Mouse (Mus musculus): ENCODE data around the gene Inhbe. TPM values are rescaled to one million over a fixed set of nuclear protein-coding genes. Genes with fewer than 3 reads are reported as not detected.

The Inhbe gene
- 0.07 TPM for polyA plus RNA-seq (2017; shearing (Covaris generic))

GRCm38 (mm10) chr10:127353909-127354895 is at the start of gene Inhbe:
Gene Inhbe (minus strand): TSS chr10:127354411.

GRCm38 (mm10) chr10:127380251-127380691 is 26.1 kb upstream of the Inhbe start, which contains the start of gene R3hdm2:
Gene R3hdm2 (plus strand): TSS chr10:127380327.

GRCm38 (mm10) chr10:127369834-127370820 is 15.9 kb upstream of the Inhbe start, which contains the start of gene Inhbc:
Gene Inhbc (minus strand): TSS chr10:127370431.

GRCm38 (mm10) chr10:127341891-127342639 is 12.1 kb downstream of the Inhbe start, which contains the start of gene Gli1:
Gene Gli1 (minus strand): TSS chr10:127341974.

GRCm38 (mm10) chr10:127321621-127322020 is 32.6 kb downstream of the Inhbe start, which contains the start of gene Arhgap9:
Gene Arhgap9 (plus strand): TSS chr10:127321964.

GRCm38 (mm10) chr10:127311476-127312355 is 42.5 kb downstream of the Inhbe start, which contains the start of gene Mars:
Gene Mars (minus strand): TSS chr10:127311786.

Other genes with a start within 250 kb of the Inhbe start
- gene Os9, start 233.3 kb downstream of the Inhbe start, polyA plus RNA-seq (2017; shearing (Covaris generic)): 171 TPM
- 728 TPM for gene B4galnt1, start 189.2 kb downstream of the Inhbe start, polyA plus RNA-seq (2017; shearing (Covaris generic))
- 5.8 TPM for gene Slc26a10, start 173.8 kb downstream of the Inhbe start, polyA plus RNA-seq (2017; shearing (Covaris generic))
- 0.43 TPM for gene Arhgef25, start 164.3 kb downstream of the Inhbe start, polyA plus RNA-seq (2017; shearing (Covaris generic))
- 112 TPM for gene Dtx3, start 158.7 kb downstream of the Inhbe start, polyA plus RNA-seq (2017; shearing (Covaris generic))
- 37.4 TPM for gene Pip4k2c, start 142.8 kb downstream of the Inhbe start, polyA plus RNA-seq (2017; shearing (Covaris generic))
- 0.74 TPM for gene Kif5a, start 91.1 kb downstream of the Inhbe start, polyA plus RNA-seq (2017; shearing (Covaris generic))
- gene Dctn2, start 88.0 kb downstream of the Inhbe start, polyA plus RNA-seq (2017; shearing (Covaris generic)): 117 TPM
- gene Mbd6, start 65.4 kb downstream of the Inhbe start, polyA plus RNA-seq (2017; shearing (Covaris generic)): 13.4 TPM
- gene Mars, start 42.6 kb downstream of the Inhbe start, polyA plus RNA-seq (2017; shearing (Covaris generic)): 74.3 TPM
- gene Arhgap9, start 32.4 kb downstream of the Inhbe start, polyA plus RNA-seq (2017; shearing (Covaris generic)): 395 TPM
- gene Gli1, start 12.4 kb downstream of the Inhbe start, polyA plus RNA-seq (2017; shearing (Covaris generic)): 0.54 TPM
- not detected for gene Inhbc, start 16.0 kb upstream of the Inhbe start, polyA plus RNA-seq (2017; shearing (Covaris generic))
- 39.5 TPM for gene R3hdm2, start 25.9 kb upstream of the Inhbe start, polyA plus RNA-seq (2017; shearing (Covaris generic))
- 0.14 TPM for gene Stac3, start 147.3 kb upstream of the Inhbe start, polyA plus RNA-seq (2017; shearing (Covaris generic))
- gene Ndufa4l2, start 160.6 kb upstream of the Inhbe start, polyA plus RNA-seq (2017; shearing (Covaris generic)): not detected
- gene Shmt2, start 168.0 kb upstream of the Inhbe start, polyA plus RNA-seq (2017; shearing (Covaris generic)): 103 TPM
- not detected for gene Nxph4, start 180.1 kb upstream of the Inhbe start, polyA plus RNA-seq (2017; shearing (Covaris generic))

All from CD4-positive, CD25-positive, alpha-beta regulatory T cell (primary cell).